Mouse (Mus musculus) layer of hippocampus, adult 2 months (tissue): ENCODE data around the gene Gm45808. TPM values are rescaled to one million over a fixed set of nuclear protein-coding genes. Genes with fewer than 3 reads are reported as not detected.

Source experiments
- DNase-seq, 2 experiments: peaks; one replicate each; pipeline ENCODE4 v3.0.0; 2022; ENCODE audit warnings: low spot score in 2 of 2
- H3K27ac ChIP-seq: fragments of 200-600 bp; 2 replicates; pipeline ENCODE4 v1.8.1; 2022
- H3K4me3 ChIP-seq: fragments of 200-600 bp; 2 replicates; pipeline ENCODE4 v1.8.1; 2022; ENCODE audit warnings: mild to moderate bottlenecking
- CTCF ChIP-seq: fragments of 200-600 bp; conservative IDR thresholded peaks from 2 replicates; pipeline ENCODE4 v1.8.1; 2022; ENCODE audit warnings: antibody characterized with exemption, mild to moderate bottlenecking, moderate library complexity
- microRNA-seq, 2 experiments: library from miRNA; unstranded; fragments of <30 nt; microRNA quantifications; one replicate each; pipeline ENCODE4 v1.2.0; 2021
- total RNA-seq, 2 experiments: library from RNA; stranded (reverse); gene quantifications; 2 replicates each; pipeline ENCODE4 v1.2.3; 2021

The Gm45808 gene
- total RNA-seq, 2 experiments from 2014 or later, result 2.1 to 3.1 TPM

DNA sequence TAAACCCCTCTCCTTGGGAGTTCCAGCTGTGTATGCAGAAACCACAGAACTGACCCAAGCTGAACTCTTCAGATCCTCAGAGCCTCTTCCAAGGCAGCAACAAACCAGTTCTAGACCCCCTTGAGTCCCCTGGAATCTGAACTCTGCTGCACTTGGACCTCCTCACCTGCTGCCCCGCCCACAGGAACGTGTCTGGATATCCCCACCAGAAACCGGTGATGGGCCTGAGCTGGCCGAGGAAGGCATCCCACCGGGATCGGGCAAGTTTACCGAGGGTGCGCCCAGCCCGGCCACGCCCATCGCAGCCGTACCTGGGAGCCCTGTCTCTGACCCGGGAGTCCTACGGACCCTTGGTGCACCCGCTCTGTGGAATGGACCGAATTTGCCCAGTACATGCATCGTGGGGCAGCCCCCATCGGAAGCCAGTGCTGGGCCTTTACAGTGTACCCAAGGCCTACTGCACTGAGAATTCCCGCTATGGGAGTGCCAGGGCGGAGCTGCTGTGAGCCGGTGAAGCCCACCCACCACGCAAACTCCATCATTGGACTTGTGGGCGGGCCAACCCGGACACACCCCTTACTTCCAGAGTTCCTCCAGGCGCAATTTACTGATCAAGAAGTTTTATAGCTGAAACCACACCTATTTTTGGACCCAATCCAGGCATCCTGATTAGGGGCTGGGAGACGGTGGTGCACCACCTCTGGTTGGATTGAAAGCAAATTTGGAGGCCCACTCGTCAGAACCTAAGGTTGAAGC, 66.6 kb downstream of the Gm45808 start:
- no peak for TF ChIP-seq CTCF
- Histone ChIP-seq H3K27ac (no peak overlapping the region), H3K4me3 (no peak overlapping the region)
- DNase-seq, result no peak

DNA sequence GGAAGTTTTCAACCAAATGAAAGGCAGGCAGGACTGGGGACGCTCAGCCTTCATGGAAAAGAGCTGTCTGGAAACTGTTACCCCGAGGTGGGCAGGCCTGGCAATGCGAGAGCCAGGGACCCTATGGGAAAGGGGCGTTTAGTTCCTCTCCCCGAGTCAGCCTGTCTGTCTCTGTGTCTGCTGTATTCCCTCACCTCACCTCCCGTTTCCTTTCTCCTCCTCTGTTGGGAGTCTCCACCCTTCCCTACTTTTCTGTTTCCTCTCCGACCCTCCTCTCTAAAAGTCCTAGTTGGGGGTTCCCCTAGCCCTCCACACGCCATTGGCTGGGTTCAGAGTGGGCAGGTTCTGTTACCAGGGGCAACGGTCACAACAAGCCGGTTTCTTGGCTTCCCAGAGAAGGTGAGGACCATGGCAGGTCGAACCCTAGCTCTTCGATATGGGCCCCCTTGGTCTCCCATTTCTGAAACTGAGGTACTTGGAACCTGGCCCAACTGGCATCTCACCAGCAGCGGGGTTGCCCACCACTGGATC, 68.6 kb downstream of the Gm45808 start:
- DNase-seq, result no peak
- TF ChIP-seq CTCF, result no peak
- Histone ChIP-seq H3K27ac (no peak overlapping the region), H3K4me3 (no peak overlapping the region)

Small RNA genes lying within 50 kb of the gene (microRNA-seq; reads per million reads assigned to microRNA genes)
- 0 reads per million in 2 experiments for gene Gm22133

Other genes starting within 250 kb of the Gm45808 start
- gene Cd37, start 247.7 kb downstream of the Gm45808 start, total RNA-seq, result 1 to 10 TPM; 3.7 to 5.5 TPM
- 1 to 10 TPM; 1.7 to 2.8 TPM for gene Slc6a16, start 245.7 kb downstream of the Gm45808 start, total RNA-seq
- not detected for gene Slc6a21, start 209.3 kb downstream of the Gm45808 start, total RNA-seq
- 10 to 100 TPM; 12.8 to 16.5 TPM for gene Trpm4, start 153.0 kb downstream of the Gm45808 start, total RNA-seq
- gene Hrc, start 151.5 kb downstream of the Gm45808 start, total RNA-seq, result under 1 TPM; 0.22 to 0.33 TPM
- 100 to 1,000 TPM; 133 to 138 TPM for gene Ppfia3, start 119.8 kb downstream of the Gm45808 start, total RNA-seq
- gene Lin7b, start 116.2 kb downstream of the Gm45808 start, total RNA-seq, result 100 to 1,000 TPM; 138 to 146 TPM
- 100 to 1,000 TPM; 456 to 514 TPM for gene Snrnp70, start 91.1 kb downstream of the Gm45808 start, total RNA-seq
- gene Kcna7, start 81.2 kb downstream of the Gm45808 start, total RNA-seq, result not detected
- not detected for gene Ntf5, start 73.1 kb downstream of the Gm45808 start, total RNA-seq
- not detected for gene Lhb, start 66.0 kb downstream of the Gm45808 start, total RNA-seq
- gene Gys1, start 52.0 kb downstream of the Gm45808 start, total RNA-seq, result 10 to 100 TPM; 16.1 to 20.3 TPM
- gene Ruvbl2, start 48.7 kb downstream of the Gm45808 start, total RNA-seq, result 10 to 100 TPM; 35.0 to 37.2 TPM
- 100 to 1,000 TPM; 186 to 204 TPM for gene Ftl1, start 26.9 kb downstream of the Gm45808 start, total RNA-seq
- gene Bax, start 19.9 kb downstream of the Gm45808 start, total RNA-seq, result 10 to 100 TPM; 73.2 to 77.6 TPM
- not detected for gene Tulp2, start 4.9 kb downstream of the Gm45808 start, total RNA-seq
- gene Dhdh, start 2.0 kb upstream of the Gm45808 start, total RNA-seq, result 1 to 10 TPM; 4.3 to 4.4 TPM
- gene Nucb1, start 23.6 kb upstream of the Gm45808 start, total RNA-seq, result 10 to 100 TPM; 97.6 to 98.2 TPM
- 10 to 100 TPM; 19.0 to 25.8 TPM for gene Ppp1r15a, start 39.5 kb upstream of the Gm45808 start, total RNA-seq
- under 1 TPM; 0.52 to 0.79 TPM for gene Plekha4, start 39.5 kb upstream of the Gm45808 start, total RNA-seq
- not detected for gene Hsd17b14, start 68.1 kb upstream of the Gm45808 start, total RNA-seq
- gene Bcat2, start 83.3 kb upstream of the Gm45808 start, total RNA-seq, result 10 to 100 TPM; 20.6 to 28.2 TPM
- not detected for gene Fgf21, start 128.7 kb upstream of the Gm45808 start, total RNA-seq
- gene Fut1, start 130.5 kb upstream of the Gm45808 start, total RNA-seq, result not detected
- not detected for gene Izumo1, start 135.0 kb upstream of the Gm45808 start, total RNA-seq
- gene Rasip1, start 140.7 kb upstream of the Gm45808 start, total RNA-seq, result 1 to 10 TPM; 6.1 to 7.4 TPM
- gene Mamstr, start 153.2 kb upstream of the Gm45808 start, total RNA-seq, result 1 to 10 TPM; 1.2 to 4.8 TPM
- gene Fut2, start 179.6 kb upstream of the Gm45808 start, total RNA-seq, result under 1 TPM; 0.13 to 0.25 TPM
- gene Ntn5, start 197.2 kb upstream of the Gm45808 start, total RNA-seq, result 1 to 10 TPM; 6.3 to 9.3 TPM
- 1 to 10 TPM; 2.2 to 2.3 TPM for gene Sec1, start 207.6 kb upstream of the Gm45808 start, total RNA-seq
- gene Car11, start 213.0 kb upstream of the Gm45808 start, total RNA-seq, result 100 to 1,000 TPM; 184 to 211 TPM
- gene Dbp, start 218.3 kb upstream of the Gm45808 start, total RNA-seq, result 10 to 100 TPM; 69.2 to 72.8 TPM
- 100 to 1,000 TPM; 342 to 353 TPM for gene Rpl18, start 228.6 kb upstream of the Gm45808 start, total RNA-seq
- gene Sphk2, start 231.2 kb upstream of the Gm45808 start, total RNA-seq, result 10 to 100 TPM; 32.3 to 35.8 TPM
- under 1 TPM; 0.27 to 0.33 TPM for gene Fam83e, start 234.4 kb upstream of the Gm45808 start, total RNA-seq
- gene Spaca4, start 239.0 kb upstream of the Gm45808 start, total RNA-seq, result not detected